Mouse (Mus musculus) myocyte (in vitro differentiated cells): ENCODE measurements around the gene Kcnk7. TPM values are rescaled to one million over a fixed set of nuclear protein-coding genes. Genes with fewer than 3 reads are reported as not detected.
"Not testable (repeated sequence)": the region's sequence is repeated elsewhere in the genome, so short reads cannot be mapped to it uniquely, and the experiment has no call there.

Experiments
- H3K27me3 ChIP-seq: one replicate; pipeline ENCODE4 v1.6.1; 2011; ENCODE audit not compliant: control insufficient read depth, insufficient read depth, insufficient read length
- H3K36me3 ChIP-seq: one replicate; pipeline ENCODE4 v1.6.1; 2011; ENCODE audit not compliant: control insufficient read depth, insufficient read depth
- H3K4me2 ChIP-seq: one replicate; pipeline ENCODE4 v1.6.1; 2011; ENCODE audit warnings: low read depth, control low read depth
- H3K4me3 ChIP-seq: one replicate; pipeline ENCODE4 v1.5.1; 2011; ENCODE audit warnings: mild to moderate bottlenecking, control low read depth, moderate library complexity
- H3K79me2 ChIP-seq: one replicate; pipeline ENCODE4 v1.6.1; 2011; ENCODE audit not compliant: control insufficient read depth, insufficient read depth
- H3ac ChIP-seq: one replicate; pipeline ENCODE4 v1.6.1; 2011; ENCODE audit not compliant: control insufficient read depth, insufficient read length
- CEBPB ChIP-seq: IDR thresholded peaks from 2 replicates; pipeline ENCODE4 v1.6.1; 2011; ENCODE audit warnings: mild to moderate bottlenecking, moderate library complexity; ENCODE audit not compliant: poor library complexity, insufficient read depth, severe bottlenecking
- E2F4 ChIP-seq: IDR thresholded peaks from one replicate; pipeline ENCODE4 v1.6.1; 2011; ENCODE audit warnings: mild to moderate bottlenecking, control low read depth, moderate library complexity; ENCODE audit not compliant: insufficient read depth
- MAX ChIP-seq: IDR thresholded peaks from one replicate; pipeline ENCODE4 v1.6.1; 2011; ENCODE audit warnings: low read depth, mild to moderate bottlenecking, control low read depth
- MYOD1 ChIP-seq, 3 experiments: IDR thresholded peaks; one replicate each; pipeline ENCODE4 v1.6.1; 2011; ENCODE audit warnings: control low read depth in 2 of 3, low read depth in 2 of 3, mild to moderate bottlenecking in 2 of 3, moderate library complexity in 1 of 3; ENCODE audit not compliant: insufficient read length in 2 of 3, control insufficient read depth in 1 of 3
- MYOG ChIP-seq, 3 experiments: IDR thresholded peaks; one replicate each; pipeline ENCODE4 v1.6.1; 2011; ENCODE audit warnings: control low read depth in 2 of 3, low read depth in 2 of 3, mild to moderate bottlenecking in 2 of 3; ENCODE audit not compliant: insufficient read length in 2 of 3, control insufficient read depth in 1 of 3, insufficient read depth in 1 of 3
- POLR2A ChIP-seq: IDR thresholded peaks from one replicate; pipeline ENCODE4 v1.6.1; 2011; ENCODE audit warnings: low read depth, mild to moderate bottlenecking, control low read depth, moderate library complexity; ENCODE audit not compliant: insufficient read length
- POLR2AphosphoS2 ChIP-seq: IDR thresholded peaks from one replicate; pipeline ENCODE4 v1.6.1; 2011; ENCODE audit warnings: low read depth, control low read depth; ENCODE audit not compliant: insufficient read length
- REST ChIP-seq: IDR thresholded peaks from one replicate; pipeline ENCODE4 v1.6.1; 2011; ENCODE audit warnings: mild to moderate bottlenecking, control low read depth, moderate library complexity; ENCODE audit not compliant: insufficient read depth, insufficient read length
- SRF ChIP-seq: IDR thresholded peaks from one replicate; pipeline ENCODE4 v1.6.1; 2011; ENCODE audit warnings: low read depth; ENCODE audit not compliant: control insufficient read depth, insufficient read length
- TCF12 ChIP-seq: IDR thresholded peaks from one replicate; pipeline ENCODE4 v1.6.1; 2011; ENCODE audit warnings: mild to moderate bottlenecking, control low read depth; ENCODE audit not compliant: poor library complexity, insufficient read depth, severe bottlenecking
- TCF3 ChIP-seq: IDR thresholded peaks from one replicate; pipeline ENCODE4 v1.6.1; 2011; ENCODE audit warnings: low read depth, control low read depth; ENCODE audit not compliant: insufficient read length
- USF1 ChIP-seq: IDR thresholded peaks from one replicate; pipeline ENCODE4 v1.6.1; 2011; ENCODE audit warnings: low read depth, mild to moderate bottlenecking, control low read depth, moderate library complexity
- polyA plus RNA-seq: library from polyadenylated mRNA; unstranded; fragments of >200 nt; fragmentation: generic; extraction: Trizol; gene quantifications from one replicate; pipeline ENCODE4 v1.2.1, GENCODE M21; 2012; ENCODE audit warnings: missing spikeins

The Kcnk7 gene
- polyA plus RNA-seq, 1 experiment: 0.12 TPM

GRCm38 (mm10) chr19:5686437-5686836, 17.7 kb upstream of the Kcnk7 start:
- no peak overlapping the region for H3K4me3 ChIP-seq
- H3K79me2 ChIP-seq: peaks cover 24% of the 10 kb centered on the region
- H3ac ChIP-seq: no peak overlapping the region
- no peaks in the 10 kb centered on the region for H3K27me3 ChIP-seq
- H3K4me2 ChIP-seq: no peak overlapping the region
- TF ChIP-seq E2F4 (no peak), USF1 (no peak), TCF3 (no peak), POLR2A (no peak), MYOD1 (IDR thresholded peaks at IDR 0.05; ENCODE audit: control insufficient read depth in 1 of 3, insufficient read length in 2 of 3, low read depth in 2 of 3) (no peak), TCF12 (no peak), POLR2AphosphoS2 (no peak), SRF (no peak), CEBPB (no peak), MAX (no peak)
- no peaks in the 10 kb centered on the region for H3K36me3 ChIP-seq

DNA sequence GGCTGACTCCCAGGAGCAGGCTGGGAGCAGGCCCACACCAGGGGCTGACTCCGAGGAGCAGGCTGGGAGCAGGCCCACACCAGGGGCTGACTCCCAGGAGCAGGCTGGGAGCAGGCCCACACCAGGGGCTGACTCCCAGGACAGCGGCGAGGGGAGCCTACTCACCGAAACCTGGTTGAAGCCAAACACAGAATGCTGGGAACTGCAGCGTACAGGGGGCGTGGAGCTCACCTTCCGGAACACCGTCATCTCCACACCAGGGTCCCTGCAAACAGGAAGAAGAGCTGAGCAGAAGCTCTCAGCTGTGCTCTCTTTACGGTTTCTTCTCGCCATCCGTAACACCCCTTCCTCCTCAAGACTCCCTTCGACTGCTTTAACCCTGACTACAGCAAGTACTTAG, 17.2 kb upstream of the Kcnk7 start:
- H3K36me3 ChIP-seq, H3K4me3 ChIP-seq, H3ac ChIP-seq, H3K27me3 ChIP-seq: not testable (repeated sequence)
- H3K4me2 ChIP-seq: peak overlapping the region; percentile 96
- H3K79me2 ChIP-seq: peaks cover 29% of the 10 kb centered on the region

- TF ChIP-seq CEBPB (no peak), MYOD1 (IDR thresholded peaks at IDR 0.05; ENCODE audit: control insufficient read depth in 1 of 3, insufficient read length in 2 of 3, low read depth in 2 of 3) (no peak)
- H3K4me2 ChIP-seq: peak overlapping the region; percentile 96
- no peaks in the 10 kb centered on the region for H3K27me3 ChIP-seq
- H3K36me3 ChIP-seq: no peaks in the 10 kb centered on the region
- peak overlapping the region; percentile 94 for H3K4me3 ChIP-seq
- H3K79me2 ChIP-seq: peaks cover 37% of the 10 kb centered on the region
- H3ac ChIP-seq: peak overlapping the region; percentile 73
Measured at GRCm38 (mm10) chr19:5687738-5688137, 16.4 kb upstream of the Kcnk7 start.

GRCm38 (mm10) chr19:5688200-5689087, 15.7 kb upstream of the Kcnk7 start, which contains the start of the genes Map3k11 and Pcnx3:
Gene Map3k11 (plus strand): TSS chr19:5688742.
Gene Pcnx3 (minus strand): TSS chr19:5688908.
- Histone ChIP-seq H3K4me2 (peak within 1 kb of the TSS; percentile 96), H3K27me3 (no peaks in the 10 kb centered on the region), H3K79me2 (peaks cover 43% of the 10 kb centered on the region), H3K36me3 (no peaks in the 10 kb centered on the region), H3ac (peak within 1 kb of the TSS; percentile 73), H3K4me3 (peak within 1 kb of the TSS; percentile 94)
- peak; percentile 74 for TF ChIP-seq SRF
- TF ChIP-seq POLR2A: peak; percentile 65
- no peak for TF ChIP-seq MYOD1 (IDR thresholded peaks at IDR 0.05; ENCODE audit: control insufficient read depth in 1 of 3, insufficient read length in 2 of 3, low read depth in 2 of 3)
- TF ChIP-seq MYOG (IDR thresholded peaks at IDR 0.05; ENCODE audit: control insufficient read depth in 1 of 3, insufficient read depth in 1 of 3, insufficient read length in 2 of 3, low read depth in 2 of 3): no peak
- peak; percentile 66 for TF ChIP-seq POLR2AphosphoS2
- peak; percentile 54 for TF ChIP-seq E2F4
- peak; percentile 35 for TF ChIP-seq MAX

DNA sequence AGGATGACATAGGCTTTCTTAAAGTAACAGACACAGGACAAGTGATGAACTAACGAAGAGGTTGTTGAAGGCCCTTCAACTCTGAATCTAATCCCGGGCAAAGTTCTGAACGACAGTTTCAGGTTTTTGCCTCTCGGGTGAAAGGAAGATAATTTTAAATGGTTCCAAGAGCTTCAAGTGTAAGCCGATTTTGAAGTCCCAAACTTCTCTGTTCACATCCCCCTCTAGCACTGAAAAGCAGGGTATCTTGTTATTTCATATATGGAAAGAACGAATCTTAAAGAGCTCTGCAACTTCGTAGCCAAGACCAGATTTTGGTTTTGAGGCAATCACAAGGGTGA, 15.1 kb upstream of the Kcnk7 start:
- Histone ChIP-seq H3K79me2 (peaks cover 49% of the 10 kb centered on the region), H3K4me3 (peak overlapping the region; percentile 94), H3K27me3 (no peaks in the 10 kb centered on the region), H3K4me2 (peak overlapping the region; percentile 95), H3K36me3 (no peaks in the 10 kb centered on the region), H3ac (peak overlapping the region; percentile 22)
- no peak for TF ChIP-seq USF1
- no peak for TF ChIP-seq TCF12
- no peak for TF ChIP-seq CEBPB
- TF ChIP-seq POLR2AphosphoS2: no peak
- no peak for TF ChIP-seq REST
- TF ChIP-seq MYOG (IDR thresholded peaks at IDR 0.05; ENCODE audit: control insufficient read depth in 1 of 3, insufficient read depth in 1 of 3, insufficient read length in 2 of 3, low read depth in 2 of 3): no peak
- TF ChIP-seq E2F4: no peak
